Mouse (Mus musculus): ENCODE measurements around the gene Gdpd4. TPM values are rescaled to one million over a fixed set of nuclear protein-coding genes. Genes with fewer than 3 reads are reported as not detected.

Gdpd4 gene
- polyA plus RNA-seq, 1 experiment = not detected

GRCm38 (mm10) chr7:98085314-98085713 is 165.6 kb downstream of the Gdpd4 start:
- Histone ChIP-seq H3K36me3 (ENCODE audit: control insufficient read depth, insufficient read depth) (no peaks in the 10 kb centered on the region), H3K4me3 (no peak overlapping the region), H3K4me2 (ENCODE audit: low read depth) (no peak overlapping the region), H3ac (ENCODE audit: control insufficient read depth, insufficient read length) (no peak overlapping the region), H3K27me3 (ENCODE audit: control insufficient read depth, insufficient read depth, insufficient read length) (peaks cover 59% of the 10 kb centered on the region), H3K79me2 (ENCODE audit: control insufficient read depth, insufficient read depth) (no peaks in the 10 kb centered on the region)
- TF ChIP-seq CEBPB (IDR thresholded peaks at IDR 0.05; ENCODE audit: insufficient read depth, poor library complexity, severe bottlenecking) (no peak), SRF (IDR thresholded peaks at IDR 0.05; ENCODE audit: control insufficient read depth, insufficient read length, low read depth) (no peak), MYOD1 (IDR thresholded peaks at IDR 0.05; ENCODE audit: control insufficient read depth in 1 of 3, insufficient read length in 2 of 3, low read depth in 2 of 3) (no peak), MYOG (IDR thresholded peaks at IDR 0.05; ENCODE audit: control insufficient read depth in 1 of 3, insufficient read depth in 1 of 3, insufficient read length in 2 of 3, low read depth in 2 of 3) (no peak), USF1 (IDR thresholded peaks at IDR 0.05; ENCODE audit: low read depth) (no peak), MAX (IDR thresholded peaks at IDR 0.05; ENCODE audit: low read depth) (no peak), POLR2A (IDR thresholded peaks at IDR 0.05; ENCODE audit: insufficient read length, low read depth) (no peak)

GRCm38 (mm10) chr7:98086346-98086745 is 166.6 kb downstream of the Gdpd4 start:
- Histone ChIP-seq H3K79me2 (ENCODE audit: control insufficient read depth, insufficient read depth) (no peaks in the 10 kb centered on the region), H3K4me2 (ENCODE audit: low read depth) (no peak overlapping the region), H3K4me3 (no peak overlapping the region), H3ac (ENCODE audit: control insufficient read depth, insufficient read length) (no peak overlapping the region), H3K36me3 (ENCODE audit: control insufficient read depth, insufficient read depth) (no peaks in the 10 kb centered on the region), H3K27me3 (ENCODE audit: control insufficient read depth, insufficient read depth, insufficient read length) (peaks cover 53% of the 10 kb centered on the region)
- TF ChIP-seq SRF (IDR thresholded peaks at IDR 0.05; ENCODE audit: control insufficient read depth, insufficient read length, low read depth) (no peak), TCF3 (IDR thresholded peaks at IDR 0.05; ENCODE audit: insufficient read length, low read depth) (no peak), MYOD1 (IDR thresholded peaks at IDR 0.05; ENCODE audit: control insufficient read depth in 1 of 3, insufficient read length in 2 of 3, low read depth in 2 of 3) (no peak), POLR2AphosphoS2 (IDR thresholded peaks at IDR 0.05; ENCODE audit: insufficient read length, low read depth) (no peak), CEBPB (IDR thresholded peaks at IDR 0.05; ENCODE audit: insufficient read depth, poor library complexity, severe bottlenecking) (no peak), USF1 (IDR thresholded peaks at IDR 0.05; ENCODE audit: low read depth) (no peak), REST (IDR thresholded peaks at IDR 0.05; ENCODE audit: insufficient read depth, insufficient read length) (no peak), MAX (IDR thresholded peaks at IDR 0.05; ENCODE audit: low read depth) (no peak), E2F4 (IDR thresholded peaks at IDR 0.05; ENCODE audit: insufficient read depth) (no peak), MYOG (IDR thresholded peaks at IDR 0.05; ENCODE audit: control insufficient read depth in 1 of 3, insufficient read depth in 1 of 3, insufficient read length in 2 of 3, low read depth in 2 of 3) (no peak), TCF12 (IDR thresholded peaks at IDR 0.05; ENCODE audit: insufficient read depth, poor library complexity, severe bottlenecking) (no peak), POLR2A (IDR thresholded peaks at IDR 0.05; ENCODE audit: insufficient read length, low read depth) (no peak)

- Histone ChIP-seq H3ac (ENCODE audit: control insufficient read depth, insufficient read length) (no peak overlapping the region), H3K79me2 (ENCODE audit: control insufficient read depth, insufficient read depth) (no peaks in the 10 kb centered on the region), H3K4me3 (no peak overlapping the region), H3K36me3 (ENCODE audit: control insufficient read depth, insufficient read depth) (no peaks in the 10 kb centered on the region), H3K4me2 (ENCODE audit: low read depth) (no peak overlapping the region), H3K27me3 (ENCODE audit: control insufficient read depth, insufficient read depth, insufficient read length) (peaks cover 47% of the 10 kb centered on the region)
- TF ChIP-seq POLR2AphosphoS2 (IDR thresholded peaks at IDR 0.05; ENCODE audit: insufficient read length, low read depth) (no peak), USF1 (IDR thresholded peaks at IDR 0.05; ENCODE audit: low read depth) (no peak), REST (IDR thresholded peaks at IDR 0.05; ENCODE audit: insufficient read depth, insufficient read length) (no peak), MAX (IDR thresholded peaks at IDR 0.05; ENCODE audit: low read depth) (no peak), E2F4 (IDR thresholded peaks at IDR 0.05; ENCODE audit: insufficient read depth) (no peak), SRF (IDR thresholded peaks at IDR 0.05; ENCODE audit: control insufficient read depth, insufficient read length, low read depth) (no peak), CEBPB (IDR thresholded peaks at IDR 0.05; ENCODE audit: insufficient read depth, poor library complexity, severe bottlenecking) (no peak), TCF12 (IDR thresholded peaks at IDR 0.05; ENCODE audit: insufficient read depth, poor library complexity, severe bottlenecking) (no peak), TCF3 (IDR thresholded peaks at IDR 0.05; ENCODE audit: insufficient read length, low read depth) (no peak), POLR2A (IDR thresholded peaks at IDR 0.05; ENCODE audit: insufficient read length, low read depth) (no peak)
Measured at GRCm38 (mm10) chr7:98095852-98096251, 176.1 kb downstream of the Gdpd4 start.

- no peak overlapping the region for H3K4me2 ChIP-seq (ENCODE audit: low read depth)
- H3ac ChIP-seq (ENCODE audit: control insufficient read depth, insufficient read length) = no peak overlapping the region
- H3K4me3 ChIP-seq = no peak overlapping the region
- no peaks in the 10 kb centered on the region for H3K36me3 ChIP-seq (ENCODE audit: control insufficient read depth, insufficient read depth)
- TF ChIP-seq POLR2AphosphoS2 (IDR thresholded peaks at IDR 0.05; ENCODE audit: insufficient read length, low read depth) = no peak
- TF ChIP-seq CEBPB (IDR thresholded peaks at IDR 0.05; ENCODE audit: insufficient read depth, poor library complexity, severe bottlenecking) = no peak
- no peak for TF ChIP-seq POLR2A (IDR thresholded peaks at IDR 0.05; ENCODE audit: insufficient read length, low read depth)
- TF ChIP-seq REST (IDR thresholded peaks at IDR 0.05; ENCODE audit: insufficient read depth, insufficient read length) = no peak
- TF ChIP-seq TCF12 (IDR thresholded peaks at IDR 0.05; ENCODE audit: insufficient read depth, poor library complexity, severe bottlenecking) = no peak
- TF ChIP-seq E2F4 (IDR thresholded peaks at IDR 0.05; ENCODE audit: insufficient read depth) = no peak
- no peak for TF ChIP-seq MYOD1 (IDR thresholded peaks at IDR 0.05; ENCODE audit: control insufficient read depth in 1 of 3, insufficient read length in 2 of 3, low read depth in 2 of 3)
- TF ChIP-seq TCF3 (IDR thresholded peaks at IDR 0.05; ENCODE audit: insufficient read length, low read depth) = no peak
- TF ChIP-seq USF1 (IDR thresholded peaks at IDR 0.05; ENCODE audit: low read depth) = no peak
- no peak for TF ChIP-seq MAX (IDR thresholded peaks at IDR 0.05; ENCODE audit: low read depth)
- no peak for TF ChIP-seq MYOG (IDR thresholded peaks at IDR 0.05; ENCODE audit: control insufficient read depth in 1 of 3, insufficient read depth in 1 of 3, insufficient read length in 2 of 3, low read depth in 2 of 3)
- TF ChIP-seq SRF (IDR thresholded peaks at IDR 0.05; ENCODE audit: control insufficient read depth, insufficient read length, low read depth) = no peak
- H3K27me3 ChIP-seq (ENCODE audit: control insufficient read depth, insufficient read depth, insufficient read length) = peaks cover 42% of the 10 kb centered on the region
- H3K79me2 ChIP-seq (ENCODE audit: control insufficient read depth, insufficient read depth) = no peaks in the 10 kb centered on the region
Measured at GRCm38 (mm10) chr7:98097557-98097956, 177.8 kb downstream of the Gdpd4 start.

Other genes with a start within 250 kb of the Gdpd4 start
- gene Clns1a, start 223.3 kb upstream of the Gdpd4 start, polyA plus RNA-seq (2012; fragmentation: generic; extraction: Trizol) = 56.3 TPM
- gene Aqp11, start 181.7 kb upstream of the Gdpd4 start, polyA plus RNA-seq (2012; fragmentation: generic; extraction: Trizol) = 0.56 TPM
- 33.2 TPM for gene Pak1, start 131.4 kb upstream of the Gdpd4 start, polyA plus RNA-seq (2012; fragmentation: generic; extraction: Trizol)
- 0.29 TPM for gene Myo7a, start 199.6 kb downstream of the Gdpd4 start, polyA plus RNA-seq (2012; fragmentation: generic; extraction: Trizol)
- 0.35 TPM for gene Omp, start 225.5 kb downstream of the Gdpd4 start, polyA plus RNA-seq (2012; fragmentation: generic; extraction: Trizol)